Mouse (Mus musculus) cortical plate, adult 2 months (tissue): ENCODE measurements around the gene Mgp.

Experiments
- CTCF ChIP-seq: fragments of 200-500 bp; IDR thresholded peaks from 2 replicates; pipeline ENCODE4 v1.5.1; 2011; ENCODE audit warnings: mild to moderate bottlenecking, control low read depth, low read length; ENCODE audit not compliant: insufficient read depth; ENCODE audit errors: extremely low read depth
- POLR2A ChIP-seq: fragments of 200-500 bp; IDR thresholded peaks from 2 replicates; pipeline ENCODE4 v1.6.1; 2011; ENCODE audit warnings: mild to moderate bottlenecking, low read length, control low read depth; ENCODE audit not compliant: insufficient read depth; ENCODE audit errors: extremely low read depth

DNA sequence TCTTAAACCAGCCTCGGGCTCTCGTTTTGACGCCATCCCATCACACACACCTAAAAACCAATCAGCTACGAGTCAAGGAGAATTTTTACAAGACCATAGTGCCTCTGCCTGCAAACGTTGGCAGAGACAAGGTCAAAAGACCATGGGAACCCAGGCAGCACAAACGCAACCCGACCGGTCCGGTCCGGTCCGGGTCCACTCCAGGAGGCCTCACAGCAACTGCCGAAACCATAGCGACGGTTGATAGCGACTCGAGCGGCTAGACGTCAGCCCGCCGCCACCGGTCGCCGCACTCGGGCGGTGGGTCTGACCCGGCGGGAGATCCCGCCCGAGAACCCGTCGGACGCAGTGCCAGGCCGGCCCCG is 48.1 kb downstream of the Mgp start, which contains the start of gene BC049715:
- no peak for TF ChIP-seq CTCF
- TF ChIP-seq POLR2A = no peak
